Mouse (Mus musculus) layer of hippocampus, postnatal 25 days (tissue): ENCODE measurements around the gene Ccdc142. TPM values are rescaled to one million over a fixed set of nuclear protein-coding genes. Genes with fewer than 3 reads are reported as not detected.

ENCODE experiments used
- DNase-seq, 2 experiments: peaks; one replicate each; pipeline ENCODE4 v3.0.0; 2022; ENCODE audit warnings: mixed read lengths in 2 of 2, low spot score in 1 of 2; ENCODE audit errors: extremely low spot score in 1 of 2
- total RNA-seq, 2 experiments: library from RNA; stranded (reverse); gene quantifications; 2 replicates each; pipeline ENCODE4 v1.2.3; 2021

The Ccdc142 gene
- total RNA-seq, 2 experiments from 2014 or later, result 5.8 to 10.7 TPM

DNA sequence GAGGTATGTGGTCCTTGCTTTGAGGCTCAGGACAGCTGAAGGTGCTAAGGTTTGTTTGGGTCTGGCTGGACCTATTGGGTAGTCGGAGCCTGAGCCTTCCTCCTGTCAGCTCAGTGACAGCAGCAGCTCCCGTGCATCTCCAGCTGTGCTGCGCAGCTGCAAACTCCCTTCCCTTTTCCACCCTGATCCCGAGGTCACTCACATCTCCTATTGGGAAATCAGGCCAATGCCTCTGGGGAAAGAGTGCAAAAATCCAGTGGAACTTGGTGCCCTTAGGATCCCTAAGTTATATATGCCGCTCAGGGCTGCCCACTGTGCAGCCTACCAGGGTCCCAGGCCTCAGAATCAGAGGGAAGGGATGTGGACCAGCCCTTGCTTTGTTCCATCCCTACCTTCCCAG, 17.9 kb upstream of the Ccdc142 start:
- no peak for DNase-seq

DNA sequence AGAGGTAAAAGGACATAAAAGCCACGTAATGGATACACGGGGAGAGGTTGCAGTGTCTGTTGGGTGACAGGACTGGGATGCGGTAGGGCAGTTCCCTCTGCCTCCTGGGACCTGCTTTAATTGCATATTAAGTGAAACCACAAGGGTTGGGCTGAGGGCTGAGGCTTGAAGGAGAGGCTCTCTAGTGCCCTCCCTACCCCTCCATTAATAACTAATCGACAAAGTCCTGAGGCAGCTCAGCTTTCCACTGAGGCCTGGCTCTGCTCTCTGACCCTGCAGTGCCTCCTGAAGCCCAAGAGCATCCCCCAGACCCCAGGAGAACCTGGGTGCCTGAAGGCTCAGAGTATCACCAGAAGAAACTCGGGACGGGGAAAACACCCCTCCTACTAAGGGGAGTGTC, 16.9 kb upstream of the Ccdc142 start:
- DNase-seq, result no peak

DNA sequence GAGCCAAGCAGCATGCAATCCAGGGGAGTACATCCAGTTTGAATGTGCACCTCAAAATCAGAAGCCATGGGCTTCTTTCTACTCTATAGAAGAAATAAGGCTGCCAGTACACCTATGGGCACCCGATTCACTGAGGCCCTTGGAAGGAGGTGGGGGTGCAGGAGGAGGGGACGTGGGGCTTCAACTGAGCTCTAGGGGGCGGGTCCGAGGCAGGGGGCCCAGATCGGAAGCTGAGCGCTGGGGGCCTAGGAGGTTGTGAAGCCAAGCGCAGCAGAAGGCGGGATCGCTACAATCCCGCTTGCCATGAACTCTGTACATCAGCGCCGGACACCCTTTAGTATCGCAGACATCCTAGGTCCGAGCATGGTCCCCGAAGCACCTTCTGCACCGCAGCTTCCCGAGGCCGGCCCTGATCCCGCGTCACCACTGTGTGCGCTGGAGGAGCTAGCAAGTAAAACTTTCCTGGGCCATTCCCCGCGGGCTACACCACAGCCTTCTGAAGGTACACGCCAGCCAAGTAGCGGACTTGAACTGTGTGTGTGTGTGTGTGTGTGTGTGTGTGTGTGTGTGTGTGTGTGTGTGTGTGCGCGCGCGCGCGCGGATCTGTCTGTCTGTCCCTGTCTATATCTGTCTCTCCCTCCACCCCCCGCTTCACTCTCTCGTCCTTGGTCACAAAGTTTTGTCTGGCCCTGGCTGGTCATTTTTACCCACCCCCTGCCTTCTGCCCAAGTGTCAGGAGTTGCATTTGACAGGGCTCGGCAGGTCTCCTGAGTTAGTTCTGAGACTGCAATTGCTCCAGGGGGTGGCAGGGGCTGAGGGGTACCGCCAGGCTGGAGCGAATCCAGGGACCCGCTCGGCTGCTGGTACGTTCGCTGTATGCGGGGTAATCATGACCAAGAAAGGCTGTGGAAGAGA, 15.0 kb upstream of the Ccdc142 start, which contains the start of gene Lbx2:
Gene Lbx2 (plus strand): TSS at position 247 of the 915 bp plus-strand sequence.
- DNase-seq, result no peak

DNA sequence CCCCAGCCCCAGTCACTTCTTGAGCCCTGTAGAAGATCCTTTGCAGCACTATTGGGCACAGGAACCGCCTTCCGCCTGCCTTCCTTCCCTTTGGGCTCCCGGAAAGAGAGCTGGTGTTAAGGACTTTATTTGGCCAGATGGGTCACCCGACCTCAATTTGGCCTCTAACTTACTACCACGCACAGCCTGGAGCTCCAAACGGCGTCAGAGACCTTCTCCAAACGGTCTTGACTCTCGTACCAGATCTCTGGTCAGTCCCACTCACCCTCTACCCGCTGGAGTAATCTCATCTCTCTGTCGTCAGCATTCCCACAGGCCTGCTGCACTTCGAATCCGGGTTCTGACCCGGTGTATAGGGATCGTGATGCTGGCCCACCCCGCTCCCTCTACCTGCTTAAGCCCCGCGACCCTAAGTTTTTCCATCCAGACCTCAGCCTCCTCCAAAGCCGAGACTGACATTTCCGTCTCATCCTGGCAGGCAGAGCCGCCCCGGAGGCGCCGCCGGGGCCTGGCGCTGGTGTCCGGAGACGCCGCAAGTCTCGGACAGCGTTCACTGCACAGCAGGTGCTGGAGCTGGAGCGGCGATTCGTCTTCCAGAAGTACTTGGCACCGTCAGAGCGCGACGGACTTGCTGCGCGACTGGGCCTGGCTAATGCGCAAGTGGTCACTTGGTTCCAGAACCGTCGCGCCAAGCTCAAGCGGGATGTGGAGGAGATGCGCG, 14.0 kb upstream of the Ccdc142 start:
- DNase-seq, result no peak

DNA sequence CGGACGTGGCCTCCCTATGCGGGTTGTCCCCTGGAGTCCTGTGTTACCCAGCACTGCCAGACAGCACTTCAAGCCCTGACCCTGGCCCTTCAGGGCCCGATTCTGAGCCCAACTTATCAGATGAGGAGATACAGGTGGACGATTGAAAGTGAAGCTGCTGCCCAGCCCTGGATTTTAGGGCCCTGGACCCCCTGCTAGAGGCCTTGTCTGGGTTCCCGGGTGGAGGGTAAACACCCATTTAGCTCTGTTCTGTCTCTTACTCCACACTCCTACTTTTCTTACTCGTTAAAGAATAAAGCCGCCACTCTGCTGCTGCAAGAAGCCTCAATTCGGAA, 13.5 kb upstream of the Ccdc142 start:
- DNase-seq, result no peak

DNA sequence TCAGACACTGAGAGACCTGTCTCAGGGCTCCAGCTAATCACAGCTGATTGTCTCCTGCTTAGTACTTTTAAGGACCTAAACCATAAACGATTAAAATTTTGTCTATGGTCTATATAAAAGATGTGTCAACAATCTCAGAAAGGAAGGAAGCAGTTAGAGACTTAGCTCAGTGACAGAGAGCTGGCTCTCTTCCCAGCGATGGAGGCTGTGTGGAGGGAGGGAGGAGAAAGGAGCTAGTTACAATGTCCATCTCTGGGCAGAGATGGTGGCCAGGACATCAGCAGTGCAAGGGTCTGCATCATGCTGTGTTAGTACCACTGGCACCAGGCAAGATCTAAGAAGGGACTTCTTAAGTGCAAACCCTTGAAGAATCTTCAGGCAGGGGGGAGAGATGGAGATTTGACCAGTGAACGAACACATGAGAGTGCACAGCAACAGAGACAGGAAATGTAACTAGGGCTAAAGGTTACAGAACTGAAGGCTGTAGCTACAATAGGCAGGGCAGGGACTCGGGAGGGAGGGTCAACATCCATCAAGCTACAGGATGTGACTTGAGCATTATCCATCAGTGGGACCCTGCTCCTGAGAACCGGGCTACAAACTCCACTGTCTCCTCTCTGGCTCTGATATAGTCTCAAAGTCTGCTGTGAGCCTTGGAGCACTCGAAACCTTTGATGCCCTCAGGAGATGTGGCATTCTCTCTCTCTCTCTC, 8.8 kb upstream of the Ccdc142 start:
- DNase-seq, result no peak

DNA sequence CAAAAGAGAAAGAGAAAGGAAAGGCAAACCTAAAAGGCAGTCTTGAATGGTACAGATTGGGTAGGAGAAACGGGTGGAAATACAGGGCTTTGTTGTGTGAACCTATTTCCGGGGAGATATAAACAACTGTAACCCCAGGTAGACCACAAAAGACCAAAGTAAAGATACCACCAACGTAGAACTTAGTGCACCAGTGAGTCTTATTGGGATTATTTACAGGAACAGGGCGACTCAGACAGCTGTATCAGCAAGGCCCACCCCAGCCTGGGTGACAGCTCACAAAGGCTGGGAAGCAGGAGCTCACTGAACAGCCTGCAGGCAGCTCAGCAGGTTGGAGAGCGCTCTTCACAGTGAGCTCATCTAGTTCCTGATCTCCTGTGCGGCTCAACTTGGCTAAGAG, 5.4 kb upstream of the Ccdc142 start:
- no peak for DNase-seq

DNA sequence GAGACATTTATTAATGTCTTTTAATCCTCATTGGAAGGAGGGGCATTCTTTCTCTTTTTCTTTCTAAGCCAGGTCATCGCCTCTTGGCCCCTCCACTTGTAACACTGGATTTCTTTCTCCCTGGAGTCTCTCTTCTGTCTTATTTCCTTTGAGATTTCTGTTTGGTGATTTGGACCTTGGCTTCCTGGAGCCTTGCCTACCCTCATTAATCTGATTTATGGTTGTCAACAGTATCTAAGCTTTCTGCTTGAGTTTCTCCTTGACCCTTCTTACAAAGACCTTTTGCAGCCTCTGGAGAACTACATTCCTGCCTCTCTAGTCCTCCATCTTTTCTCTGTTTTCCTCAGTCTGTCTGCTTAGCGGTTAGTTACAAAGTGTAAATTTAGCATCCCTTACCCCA, 3.0 kb upstream of the Ccdc142 start:
- DNase-seq, result no peak

DNA sequence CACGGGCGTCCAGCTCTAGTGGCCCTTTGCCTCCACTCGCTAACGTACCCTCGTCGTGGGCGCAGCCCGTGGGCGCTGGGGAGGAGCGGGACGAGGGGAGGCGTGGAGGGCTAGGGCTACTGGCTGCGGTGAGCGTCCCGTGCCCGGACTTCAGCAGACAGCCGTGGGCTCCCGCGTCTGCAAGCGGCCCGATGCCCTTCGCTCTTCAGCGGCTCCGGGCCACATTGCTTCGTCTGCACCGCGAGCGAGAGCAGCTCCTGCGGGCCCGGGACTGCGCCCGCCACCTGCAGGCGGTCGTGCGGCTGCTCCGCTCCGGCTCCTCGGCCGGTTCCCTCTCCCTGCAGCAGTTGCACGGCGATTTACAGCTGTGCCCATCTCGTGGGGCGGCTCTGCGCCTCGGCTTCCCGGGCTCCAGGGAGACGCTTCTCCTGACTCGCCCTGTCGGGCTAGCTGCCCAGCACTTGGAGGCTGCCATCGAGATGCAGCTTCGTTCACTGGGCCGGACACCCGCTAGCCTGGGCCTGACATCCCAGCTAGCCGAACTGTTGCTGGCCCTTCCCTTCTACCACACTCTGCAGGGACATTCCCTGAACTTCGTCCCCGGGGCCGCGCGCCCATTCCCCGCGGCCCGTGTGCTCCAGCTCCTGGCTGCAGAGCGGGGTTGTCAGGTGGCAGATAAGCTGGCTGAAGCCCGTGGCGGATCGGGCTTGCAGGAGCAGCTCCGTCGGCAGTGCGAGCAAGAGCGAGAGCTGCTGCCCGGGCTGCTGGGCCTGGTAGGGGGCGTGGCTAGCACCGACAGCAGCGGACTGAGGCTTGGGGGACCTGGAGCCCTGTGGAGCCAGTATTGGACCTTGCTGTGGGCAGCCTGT, 521 bp downstream of the Ccdc142 start:
- DNase-seq, result peak; percentile 43 to 55

DNA sequence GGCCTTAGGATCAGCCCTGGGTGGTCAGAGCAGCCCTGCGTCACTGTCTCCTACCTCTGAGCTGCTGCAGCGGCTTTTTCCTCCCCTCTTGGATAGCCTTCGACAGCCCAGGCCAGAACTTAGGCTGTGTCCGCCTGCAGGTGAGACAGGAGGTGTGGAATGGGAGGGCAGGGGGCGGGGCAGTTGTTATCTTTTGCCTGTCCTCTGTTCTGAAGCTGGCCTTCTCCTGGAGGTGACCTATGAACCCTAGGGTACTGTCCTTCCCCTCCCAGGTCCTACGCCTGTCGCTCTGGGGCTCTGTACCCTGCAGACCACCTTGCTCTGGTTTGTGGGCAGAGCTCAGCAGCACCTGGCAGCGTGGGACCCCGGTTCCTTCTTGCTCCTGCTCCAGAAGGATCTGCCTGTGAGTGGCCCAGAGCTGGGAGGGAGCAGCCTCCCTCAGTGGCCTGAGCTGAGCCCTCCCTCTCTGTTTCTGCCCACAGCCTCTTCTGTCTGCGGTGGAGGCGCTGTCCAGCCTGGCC, 1.8 kb downstream of the Ccdc142 start:
- DNase-seq, result no peak

DNA sequence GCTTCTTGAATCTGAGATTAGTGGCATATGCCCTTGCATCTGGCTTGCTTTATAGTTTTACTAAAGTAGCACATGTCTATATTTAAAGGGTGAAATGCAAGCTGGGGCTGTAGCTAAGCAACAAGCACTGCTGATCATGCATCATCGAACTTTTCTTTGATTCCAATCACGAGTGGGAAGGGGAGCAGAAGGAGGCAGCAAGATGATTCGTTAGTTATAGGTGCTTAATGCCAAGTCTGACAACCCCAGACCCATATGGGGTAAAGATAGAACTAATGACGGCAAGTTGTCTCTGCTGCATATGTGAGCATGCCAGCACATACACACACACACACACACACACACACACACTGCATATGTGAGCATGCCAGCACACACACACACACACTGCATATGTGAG, 2.8 kb downstream of the Ccdc142 start:
- no peak for DNase-seq

DNA sequence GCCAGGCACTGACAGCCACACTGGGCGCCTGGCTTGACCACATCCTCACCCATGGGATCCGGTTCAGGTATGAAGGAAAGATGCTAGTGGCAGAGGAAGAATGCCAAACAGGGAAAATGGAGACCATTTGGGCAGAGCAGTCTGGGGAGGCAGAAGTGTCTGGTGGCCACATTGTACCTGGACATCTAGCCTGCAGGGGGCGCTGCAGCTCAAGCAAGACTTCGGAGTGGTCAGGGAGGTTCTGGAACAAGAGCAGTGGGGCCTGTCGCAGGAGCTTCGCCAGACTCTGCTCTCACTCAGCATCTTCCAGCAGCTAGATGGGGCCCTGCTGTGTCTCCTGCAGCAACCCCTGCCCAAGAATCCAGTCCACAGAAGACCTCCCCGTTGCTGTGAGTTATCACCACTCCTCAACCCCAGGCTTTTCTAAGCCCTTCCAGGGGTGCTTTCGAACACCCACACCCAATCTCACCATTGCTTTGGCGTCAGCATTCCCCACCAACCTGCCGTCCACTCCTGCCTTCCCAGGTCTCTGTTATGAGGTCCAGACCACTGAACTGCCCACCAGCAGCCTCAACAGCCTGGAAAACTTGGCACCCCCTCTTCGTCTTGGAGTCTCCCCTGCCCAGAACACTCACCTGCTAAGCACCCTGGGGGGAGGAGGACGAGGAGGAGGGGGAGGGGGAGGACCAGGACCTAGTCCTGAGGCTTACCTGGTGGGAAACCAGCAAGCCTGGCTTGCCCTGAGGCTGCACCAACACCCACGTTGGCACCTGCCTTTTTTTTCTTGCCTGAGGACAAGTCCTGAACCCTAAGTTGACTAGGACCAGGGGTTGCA, 6.4 kb downstream of the Ccdc142 start:
- peak; percentile 60 to 70 for DNase-seq

DNA sequence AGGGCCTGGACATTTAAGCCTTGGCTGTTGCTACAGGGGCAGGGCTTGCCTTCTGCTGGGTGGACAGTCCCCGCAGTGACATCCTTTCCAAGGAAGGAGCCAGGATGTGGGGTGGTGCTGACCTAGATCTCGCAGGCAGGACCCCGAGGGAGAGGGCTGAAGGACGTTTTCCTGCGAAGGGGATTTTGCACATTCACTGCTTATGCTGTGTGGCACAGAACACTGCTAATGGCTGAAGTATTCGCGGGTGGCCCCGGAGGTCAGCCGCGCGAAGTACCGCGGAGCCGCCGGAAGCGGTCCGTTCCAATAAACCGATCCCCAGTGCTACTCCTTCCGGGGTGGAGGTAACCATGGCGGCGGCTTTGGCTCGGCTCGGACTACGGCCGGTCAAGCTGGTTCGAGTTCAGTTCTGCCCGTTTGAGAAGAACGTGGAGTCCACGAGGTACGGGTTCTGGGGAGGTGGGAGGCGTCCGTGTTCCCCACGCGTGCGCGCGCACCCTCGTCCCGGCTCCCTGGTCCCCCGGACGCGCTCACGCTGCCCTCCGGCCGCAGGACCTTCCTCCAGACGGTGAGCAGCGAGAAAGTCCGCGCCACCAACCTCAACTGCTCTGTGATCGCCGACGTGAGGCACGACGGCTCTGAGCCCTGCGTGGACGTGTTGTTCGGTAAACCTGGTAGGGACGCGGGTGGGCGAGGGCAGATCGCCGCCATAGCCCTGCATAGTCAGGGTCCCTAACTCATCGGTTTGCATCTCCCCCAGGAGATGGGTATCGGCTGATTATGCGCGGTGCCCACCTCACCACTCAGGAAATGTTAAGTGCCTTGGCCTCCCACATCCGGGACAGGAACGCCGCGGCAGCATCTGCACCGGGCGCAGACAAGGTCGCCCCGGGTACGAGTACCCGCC, 7.6 kb downstream of the Ccdc142 start, which contains the start of gene Mrpl53:
Gene Mrpl53 (plus strand): TSS at position 279 of the 907 bp plus-strand sequence.
- peak; percentile 76 to 82 for DNase-seq

DNA sequence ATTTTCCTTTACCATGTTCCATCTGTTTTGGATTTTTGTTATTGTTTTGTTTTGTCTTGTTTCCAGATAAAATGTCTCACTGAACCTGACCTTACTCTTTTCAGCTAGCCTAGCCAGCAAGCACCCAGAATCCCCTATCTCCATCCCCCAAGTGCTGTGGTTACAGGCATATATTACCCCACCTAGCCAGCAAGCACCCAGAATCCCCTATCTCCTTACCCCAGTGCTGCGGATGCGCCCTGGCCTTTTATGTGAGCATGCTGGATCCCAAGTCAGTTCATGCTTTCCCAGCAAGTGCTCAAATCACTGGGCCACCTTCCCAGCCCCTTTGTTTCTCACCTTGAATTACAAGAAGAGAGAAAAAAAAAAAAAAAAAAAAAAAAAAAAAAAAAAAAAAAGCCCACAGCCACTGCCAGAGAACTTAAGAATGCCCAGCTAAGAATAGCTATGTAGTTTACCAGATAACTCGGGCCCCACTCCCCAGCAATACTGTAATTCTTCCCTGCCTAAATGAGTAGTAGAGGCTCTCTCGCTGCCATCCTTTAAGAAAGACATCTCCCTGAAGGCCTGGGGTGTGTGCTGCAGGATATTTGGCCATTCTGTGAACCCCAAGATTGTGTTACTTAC, 10.2 kb downstream of the Ccdc142 start:
- DNase-seq, result no peak

DNA sequence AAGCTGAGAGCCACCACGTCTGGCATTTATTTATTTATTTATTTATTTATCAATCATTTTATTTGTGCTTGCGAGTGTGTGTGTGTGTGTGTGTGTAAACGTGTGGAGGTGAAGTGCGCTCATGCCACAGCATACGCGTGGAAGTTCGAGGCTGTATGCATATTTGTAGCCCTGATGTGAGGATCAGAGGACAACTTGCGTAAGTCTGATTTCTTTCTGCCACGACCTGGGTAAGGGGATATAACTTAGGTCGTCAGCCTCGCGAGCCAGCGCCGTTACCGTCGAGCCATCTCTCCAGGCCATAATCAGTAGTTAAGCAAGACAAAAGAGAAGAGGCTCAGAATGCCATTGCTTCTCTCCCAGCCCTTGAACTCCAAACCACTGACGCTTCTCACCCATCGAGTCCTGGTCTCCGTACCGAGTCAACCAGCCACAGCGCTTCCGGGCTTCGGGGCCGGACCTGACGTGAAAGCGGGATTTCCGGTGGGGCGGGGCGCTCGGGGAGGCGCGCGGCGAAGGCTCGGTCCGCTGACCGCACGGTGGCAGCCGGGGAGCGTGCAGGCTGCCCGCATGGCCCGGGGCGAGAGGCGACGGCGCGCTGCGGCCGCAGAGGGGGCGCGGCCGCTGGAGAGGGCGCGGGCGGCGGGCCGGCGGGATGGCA, 13.7 kb downstream of the Ccdc142 start, which contains the start of gene Mogs:
Gene Mogs (plus strand): TSS at position 486 of the 661 bp plus-strand sequence.
- DNase-seq, result peak; percentile 85 to 88

DNA sequence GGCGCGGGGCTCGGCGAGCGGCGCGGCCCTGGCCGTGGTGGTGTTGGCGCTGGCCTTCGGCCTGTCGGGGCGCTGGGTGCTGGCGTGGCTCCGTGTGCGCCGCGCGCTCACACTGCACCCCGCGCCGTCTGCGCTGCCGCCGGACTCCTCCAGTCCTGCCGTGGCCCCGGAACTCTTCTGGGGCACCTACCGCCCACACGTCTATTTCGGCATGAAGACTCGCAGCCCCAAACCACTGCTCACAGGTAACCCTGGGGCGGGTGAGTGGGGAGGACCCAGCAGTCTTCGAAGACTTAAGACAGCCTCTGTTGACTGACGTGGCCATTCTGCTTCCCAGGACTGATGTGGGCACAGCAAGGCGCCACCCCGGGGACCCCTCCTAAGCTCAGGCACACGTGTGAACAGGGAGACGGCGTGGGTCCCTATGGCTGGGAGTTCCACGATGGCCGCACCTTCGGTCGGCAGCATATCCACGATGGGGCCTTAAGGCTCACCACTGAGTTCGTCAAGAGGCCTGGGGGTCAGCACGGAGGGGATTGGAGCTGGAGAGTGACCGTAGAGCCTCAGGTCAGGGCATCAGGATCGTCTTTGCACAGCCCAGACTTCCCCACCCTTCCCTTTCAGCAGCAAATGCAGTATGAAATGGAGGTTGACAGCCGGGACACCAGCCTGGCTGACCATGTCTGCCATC, 14.4 kb downstream of the Ccdc142 start:
- no peak for DNase-seq
